Comparison of ENCODE assay signal across 20 mouse cellular contexts in genomic region chr8:61920389-61920788, GRCm38 (mm10). TPM values are rescaled to one million over a fixed set of nuclear protein-coding genes. Genes with fewer than 3 reads are reported as not detected.
DNase-seq lines count a peak whose midpoint lies in the region; ATAC-seq and TF ChIP-seq lines count a peak whose summit lies in the region.
"Had no signal": no experiment of that assay in that cellular context is flagged by ENCODE, and none has a peak within 500 bp of the region (broad histone marks: within the 10 kb centered on the region; RNA-seq: fewer than 3 reads in every experiment).

No protein-coding gene starts in this region.

- no peak for DNase-seq in heart, adult 2 months
- no peak for DNase-seq in heart, postnatal 14 days
- no peak for DNase-seq in heart, adult 11 months
- DNase-seq in lung, postnatal 36 days, result peak; percentile 3
- DNase-seq in lung, postnatal 14 days, result no peak
- DNase-seq: adrenal gland, postnatal 25 days; gastrocnemius, postnatal 14 days; kidney, adult 18-20 months; midbrain, embryonic 14.5 days; thymus, postnatal 25 days had no signal

- intact Hi-C loops in heart, adult 2 months (cut with DNase I), result no loop called here
- intact Hi-C loops in heart, postnatal 14 days (cut with DNase I), result no loop called here

- no peaks in the 10 kb centered on the region; the same call in none of the 2 replicates for H3K36me3 ChIP-seq in heart, adult 2 months (ENCODE audit: control insufficient read depth, insufficient read depth, low read length)
- H3K36me3 ChIP-seq in heart, embryonic 15.5 days, result no peaks in the 10 kb centered on the region
- H3K36me3 ChIP-seq in myocyte (ENCODE audit: control insufficient read depth, insufficient read depth), result no peaks in the 10 kb centered on the region
- H3K36me3 ChIP-seq: forebrain, embryonic 10.5 days; limb, embryonic 12.5 days; neural tube, embryonic 13.5 days had no signal

- H3K4me3 ChIP-seq in heart, adult 2 months, result no peak overlapping the region
- no peak overlapping the region for H3K4me3 ChIP-seq in heart, embryonic 15.5 days
- no peak overlapping the region for H3K4me3 ChIP-seq in myocyte
- H3K4me3 ChIP-seq: forebrain, embryonic 10.5 days; limb, embryonic 12.5 days; megakaryocyte, embryonic 14.5 days; neural tube, embryonic 13.5 days had no signal

- 54% methylated on average over 7 of the region's 7 CpGs for WGBS in heart, adult 2 months
- 62% methylated on average over 7 of the region's 7 CpGs for WGBS in heart, embryonic 15.5 days

- H3K27me3 ChIP-seq in heart, adult 2 months (ENCODE audit: control insufficient read depth, insufficient read depth, low read length), result no peaks in the 10 kb centered on the region
- H3K27me3 ChIP-seq in heart, embryonic 15.5 days, result no peaks in the 10 kb centered on the region
- no peaks in the 10 kb centered on the region for H3K27me3 ChIP-seq in myocyte (ENCODE audit: control insufficient read depth, insufficient read depth, insufficient read length)
- H3K27me3 ChIP-seq: limb, embryonic 12.5 days; neural tube, embryonic 13.5 days had no signal

- no peak overlapping the region for H3ac ChIP-seq in myocyte (ENCODE audit: control insufficient read depth, insufficient read length)

- no peaks in the 10 kb centered on the region for H3K79me2 ChIP-seq in heart, adult 2 months (replicated peaks; ENCODE audit: control insufficient read depth, insufficient read depth, low read length)
- H3K79me2 ChIP-seq in myocyte (ENCODE audit: control insufficient read depth, insufficient read depth), result no peaks in the 10 kb centered on the region

- no peak for TF ChIP-seq POLR2A in heart, adult 2 months (IDR thresholded peaks at IDR 0.05; ENCODE audit: insufficient read depth, low read depth, low read length)
- TF ChIP-seq POLR2A in myocyte (IDR thresholded peaks at IDR 0.05; ENCODE audit: insufficient read length, low read depth), result no peak

- H3K9me3 ChIP-seq in heart, embryonic 15.5 days (replicated peaks), result no peaks in the 10 kb centered on the region
- H3K9me3 ChIP-seq: forebrain, embryonic 10.5 days; limb, embryonic 12.5 days; megakaryocyte, embryonic 14.5 days; neural tube, embryonic 13.5 days had no signal

- H3K4me1 ChIP-seq in heart, adult 2 months (ENCODE audit: control insufficient read depth, insufficient read depth, low read length), result no peaks in the 10 kb centered on the region; the same call in 1 of the 2 replicates
- peaks cover 25% of the 10 kb centered on the region for H3K4me1 ChIP-seq in heart, embryonic 15.5 days (replicated peaks)
- H3K4me1 ChIP-seq: forebrain, embryonic 10.5 days; limb, embryonic 12.5 days; megakaryocyte, embryonic 14.5 days; neural tube, embryonic 13.5 days had no signal

- no peak for TF ChIP-seq EP300 in heart, adult 2 months (IDR thresholded peaks at IDR 0.05; ENCODE audit: insufficient read depth, low read depth, low read length)

- no peak overlapping the region for H3K4me2 ChIP-seq in heart, embryonic 15.5 days
- H3K4me2 ChIP-seq in myocyte (ENCODE audit: low read depth), result peak overlapping the region; percentile 68
- H3K4me2 ChIP-seq: limb, embryonic 12.5 days; neural tube, embryonic 13.5 days had no signal

- H3K27ac ChIP-seq in heart, adult 2 months, result peak overlapping the region; percentile 70
- H3K27ac ChIP-seq in heart, embryonic 15.5 days, result peak overlapping the region; percentile 81
- H3K27ac ChIP-seq: forebrain, embryonic 10.5 days; hindbrain, postnatal 0 days; limb, embryonic 12.5 days; liver, embryonic 14.5 days; neural tube, embryonic 13.5 days had no signal

- H3K9ac ChIP-seq in heart, adult 2 months (ENCODE audit: low read depth, low read length), result no peak overlapping the region
- no peak overlapping the region for H3K9ac ChIP-seq in heart, embryonic 15.5 days
- H3K9ac ChIP-seq: limb, embryonic 12.5 days; liver, embryonic 14.5 days; neural tube, embryonic 13.5 days had no signal

- ATAC-seq in heart, embryonic 15.5 days (replicated peaks; ENCODE audit: insufficient number of reproducible peaks, insufficient read depth, low FRiP score, low read depth), result no peak
- no peak for ATAC-seq in inflammation-experienced regulatory T-cells, adult 6 months
- ATAC-seq: forebrain, embryonic 16.5 days; hindbrain, postnatal 0 days had no signal

- no peak for TF ChIP-seq CTCF in heart, adult 2 months (IDR thresholded peaks at IDR 0.05)

TF ChIP-seq in myocyte, 11 proteins besides CTCF, POLR2A, EP300 and RAD21:
- TF ChIP-seq REST (IDR thresholded peaks at IDR 0.05; ENCODE audit: insufficient read depth, insufficient read length) (no peak), USF1 (IDR thresholded peaks at IDR 0.05; ENCODE audit: low read depth) (no peak), POLR2AphosphoS2 (IDR thresholded peaks at IDR 0.05; ENCODE audit: insufficient read length, low read depth) (no peak), MYOD1 (IDR thresholded peaks at IDR 0.05; ENCODE audit: control insufficient read depth in 1 of 3, insufficient read length in 2 of 3, low read depth in 2 of 3) (no peak), TCF3 (IDR thresholded peaks at IDR 0.05; ENCODE audit: insufficient read length, low read depth) (no peak), CEBPB (IDR thresholded peaks at IDR 0.05; ENCODE audit: insufficient read depth, poor library complexity, severe bottlenecking) (no peak), MAX (IDR thresholded peaks at IDR 0.05; ENCODE audit: low read depth) (no peak), TCF12 (IDR thresholded peaks at IDR 0.05; ENCODE audit: insufficient read depth, poor library complexity, severe bottlenecking) (no peak), MYOG (IDR thresholded peaks at IDR 0.05; ENCODE audit: control insufficient read depth in 1 of 3, insufficient read depth in 1 of 3, insufficient read length in 2 of 3, low read depth in 2 of 3) (no peak), SRF (IDR thresholded peaks at IDR 0.05; ENCODE audit: control insufficient read depth, insufficient read length, low read depth) (no peak), E2F4 (IDR thresholded peaks at IDR 0.05; ENCODE audit: insufficient read depth) (no peak)

RNA-seq across cellular contexts. Expression of gene Ddx60, which starts 7.5 kb away (rescaled TPM):
- total RNA-seq in heart, adult 2 months (2021), result 1 to 10 TPM; 1.1 to 1.7 TPM
- polyA plus RNA-seq in heart, adult 2 months (2012; rRNA removed), result 0.53 and 1.2 TPM in 2 replicates
- 1 to 10 TPM in 1 of 2 experiments, under 1 TPM in 1; 1.00 to 1.7 TPM for total RNA-seq in heart, postnatal 14 days (2021)
- polyA plus RNA-seq in heart, embryonic 15.5 days (2015; fragmentation: Nextera tagmentation; extraction: Ambion mirVana), result 2.1 and 2.7 TPM in 2 replicates
- 0.04 TPM for polyA plus RNA-seq in myocyte (2012; fragmentation: generic; extraction: Trizol)
- polyA plus RNA-seq in inflammation-experienced regulatory T-cells, adult 6 months (2017; shearing (Covaris generic)), result 10 to 100 TPM; 31.9 to 59.3 (median 48.7) TPM

RNA-seq across cellular contexts. Expression of gene Palld, which starts 17.9 kb away (rescaled TPM):
- total RNA-seq in heart, adult 2 months (2021), result 100 to 1,000 TPM; 169 to 188 TPM
- polyA plus RNA-seq in heart, adult 2 months (2012; rRNA removed), result 60.3 and 70.8 TPM in 2 replicates
- total RNA-seq in heart, postnatal 14 days (2021), result 100 to 1,000 TPM; 263 to 269 TPM
- 173 and 181 TPM in 2 replicates for polyA plus RNA-seq in heart, embryonic 15.5 days (2015; fragmentation: Nextera tagmentation; extraction: Ambion mirVana)
- polyA plus RNA-seq in myocyte (2012; fragmentation: generic; extraction: Trizol), result 52.4 TPM
- 1 to 10 TPM in 1 of 3 experiments, under 1 TPM in 2; 0.67 to 1.3 (median 0.73) TPM for polyA plus RNA-seq in inflammation-experienced regulatory T-cells, adult 6 months (2017; shearing (Covaris generic))

Comparison
In these comparisons a context has a peak if more than half of its experiments do, and no peak if none do; other contexts are left out.
1. RNA of gene Palld, which starts 17.9 kb away (polyA plus RNA-seq): 173 to 181 TPM in heart, embryonic 15.5 days, 60.3 to 70.8 TPM in heart, adult 2 months and 52.4 TPM in myocyte (single experiment); 0.67 to 1.3 TPM in inflammation-experienced regulatory T-cells, adult 6 months; every median in the first group is over 10 times any median in the second.